Mouse (Mus musculus): ENCODE measurements around the gene Tmem41b. TPM values are rescaled to one million over a fixed set of nuclear protein-coding genes. Genes with fewer than 3 reads are reported as not detected.
"Not testable (repeated sequence)": the region's sequence is repeated elsewhere in the genome, so short reads cannot be mapped to it uniquely, and the experiment has no call there.

The Tmem41b gene
- polyA plus RNA-seq (2014; fragmentation: Nextera tagmentation; extraction: Ambion mirVana): 66.4 and 67.5 TPM in 2 replicates

GRCm38 (mm10) chr7:109986775-109987174, at the start of gene Tmem41b:
Gene Tmem41b (minus strand): TSS chr7:109986929.
- not testable (repeated sequence) for H3K4me1 ChIP-seq (replicated peaks; ENCODE audit: control insufficient read depth, insufficient read depth, low read length); H3K9me3 ChIP-seq (ENCODE audit: control insufficient read depth, low read length); H3K36me3 ChIP-seq (ENCODE audit: control insufficient read depth, insufficient read depth, low read length); H3K27me3 ChIP-seq (ENCODE audit: control insufficient read depth, insufficient read depth, low read length); DNase-seq (ENCODE audit: low spot score); ATAC-seq (replicated peaks; ENCODE audit: low FRiP score)
- H3K4me3 ChIP-seq (ENCODE audit: low read depth, low read length): peak within 1 kb of the TSS; percentile 60
- peak within 1 kb of the TSS; percentile 82 for H3K27ac ChIP-seq (ENCODE audit: low read depth, low read length)
- 47% methylated on average over 6 of the region's 6 CpGs for WGBS
- peak within 1 kb of the TSS; percentile 74 for H3K4me2 ChIP-seq (ENCODE audit: low read depth, low read length, severe bottlenecking)
- peak within 1 kb of the TSS; percentile 70 for H3K9ac ChIP-seq (ENCODE audit: low read length)

GRCm38 (mm10) chr7:110030342-110030741, 43.6 kb upstream of the Tmem41b start:
- no peak for ATAC-seq (replicated peaks; ENCODE audit: low FRiP score)
- H3K9me3 ChIP-seq (ENCODE audit: control insufficient read depth, low read length): no peaks in the 10 kb centered on the region
- no peaks in the 10 kb centered on the region for H3K27me3 ChIP-seq (ENCODE audit: control insufficient read depth, insufficient read depth, low read length)
- no peak overlapping the region for H3K4me3 ChIP-seq (ENCODE audit: low read depth, low read length)
- H3K4me1 ChIP-seq (replicated peaks; ENCODE audit: control insufficient read depth, insufficient read depth, low read length): no peaks in the 10 kb centered on the region
- WGBS: 90% methylated on average over 3 of the region's 3 CpGs
- no peak overlapping the region for H3K4me2 ChIP-seq (ENCODE audit: low read depth, low read length, severe bottlenecking)
- H3K27ac ChIP-seq (ENCODE audit: low read depth, low read length): no peak overlapping the region
- peaks cover 2% of the 10 kb centered on the region; the same call in 1 of the 2 replicates for H3K36me3 ChIP-seq (ENCODE audit: control insufficient read depth, insufficient read depth, low read length)
- no peak for DNase-seq (ENCODE audit: low spot score)
- no peak overlapping the region for H3K9ac ChIP-seq (ENCODE audit: low read length)

- no peaks in the 10 kb centered on the region for H3K27me3 ChIP-seq (ENCODE audit: control insufficient read depth, insufficient read depth, low read length)
- DNase-seq (ENCODE audit: low spot score): no peak
- H3K4me2 ChIP-seq (ENCODE audit: low read depth, low read length, severe bottlenecking): no peak overlapping the region
- WGBS: 81% methylated on average over 1 of the region's 1 CpGs
- no peaks in the 10 kb centered on the region; the same call in 1 of the 2 replicates for H3K36me3 ChIP-seq (ENCODE audit: control insufficient read depth, insufficient read depth, low read length)
- no peak overlapping the region for H3K27ac ChIP-seq (ENCODE audit: low read depth, low read length)
- no peaks in the 10 kb centered on the region for H3K4me1 ChIP-seq (replicated peaks; ENCODE audit: control insufficient read depth, insufficient read depth, low read length)
- no peak overlapping the region for H3K4me3 ChIP-seq (ENCODE audit: low read depth, low read length)
- H3K9ac ChIP-seq (ENCODE audit: low read length): no peak overlapping the region
- H3K9me3 ChIP-seq (ENCODE audit: control insufficient read depth, low read length): no peaks in the 10 kb centered on the region
- no peak for ATAC-seq (replicated peaks; ENCODE audit: low FRiP score)
Observed at GRCm38 (mm10) chr7:110028826-110029225, 42.1 kb upstream of the Tmem41b start.

GRCm38 (mm10) chr7:110026594-110026993, 39.9 kb upstream of the Tmem41b start:
- Histone ChIP-seq H3K27ac (ENCODE audit: low read depth, low read length) (no peak overlapping the region), H3K36me3 (ENCODE audit: control insufficient read depth, insufficient read depth, low read length) (no peaks in the 10 kb centered on the region; the same call in 1 of the 2 replicates), H3K9me3 (ENCODE audit: control insufficient read depth, low read length) (no peaks in the 10 kb centered on the region), H3K27me3 (ENCODE audit: control insufficient read depth, insufficient read depth, low read length) (no peaks in the 10 kb centered on the region), H3K4me2 (ENCODE audit: low read depth, low read length, severe bottlenecking) (no peak overlapping the region), H3K4me1 (replicated peaks; ENCODE audit: control insufficient read depth, insufficient read depth, low read length) (no peaks in the 10 kb centered on the region), H3K4me3 (ENCODE audit: low read depth, low read length) (no peak overlapping the region), H3K9ac (ENCODE audit: low read length) (no peak overlapping the region)
- DNase-seq (ENCODE audit: low spot score): no peak
- ATAC-seq (replicated peaks; ENCODE audit: low FRiP score): no peak
- 79% methylated on average over 2 of the region's 2 CpGs for WGBS

GRCm38 (mm10) chr7:110023553-110023952, 36.8 kb upstream of the Tmem41b start:
- H3K9ac ChIP-seq (ENCODE audit: low read length): no peak overlapping the region
- 90% methylated on average over 1 of the region's 1 CpGs for WGBS
- H3K4me1 ChIP-seq (replicated peaks; ENCODE audit: control insufficient read depth, insufficient read depth, low read length): no peaks in the 10 kb centered on the region
- DNase-seq (ENCODE audit: low spot score) (no peak), ATAC-seq (replicated peaks; ENCODE audit: low FRiP score) (no peak)
- no peaks in the 10 kb centered on the region; the same call in 1 of the 2 replicates for H3K36me3 ChIP-seq (ENCODE audit: control insufficient read depth, insufficient read depth, low read length)
- H3K4me3 ChIP-seq (ENCODE audit: low read depth, low read length): no peak overlapping the region
- H3K9me3 ChIP-seq (ENCODE audit: control insufficient read depth, low read length): no peaks in the 10 kb centered on the region
- no peak overlapping the region for H3K4me2 ChIP-seq (ENCODE audit: low read depth, low read length, severe bottlenecking)
- H3K27ac ChIP-seq (ENCODE audit: low read depth, low read length): no peak overlapping the region
- H3K27me3 ChIP-seq (ENCODE audit: control insufficient read depth, insufficient read depth, low read length): no peaks in the 10 kb centered on the region

GRCm38 (mm10) chr7:110018631-110019482, 32.1 kb upstream of the Tmem41b start:
- Histone ChIP-seq H3K27ac (ENCODE audit: low read depth, low read length) (peak overlapping the region; percentile 82), H3K36me3 (ENCODE audit: control insufficient read depth, insufficient read depth, low read length) (no peaks in the 10 kb centered on the region; the same call in 1 of the 2 replicates), H3K9me3 (ENCODE audit: control insufficient read depth, low read length) (no peaks in the 10 kb centered on the region), H3K4me3 (ENCODE audit: low read depth, low read length) (peak overlapping the region; percentile 98), H3K9ac (ENCODE audit: low read length) (peak overlapping the region; percentile 97), H3K27me3 (ENCODE audit: control insufficient read depth, insufficient read depth, low read length) (no peaks in the 10 kb centered on the region), H3K4me1 (replicated peaks; ENCODE audit: control insufficient read depth, insufficient read depth, low read length) (no peaks in the 10 kb centered on the region), H3K4me2 (ENCODE audit: low read depth, low read length, severe bottlenecking) (peak overlapping the region; percentile 67)
- WGBS: under 1% methylated on average over 42 of the region's 42 CpGs
- ATAC-seq (replicated peaks; ENCODE audit: low FRiP score) (peak; percentile 79), DNase-seq (ENCODE audit: low spot score) (peak; percentile 73)

GRCm38 (mm10) chr7:110018117-110018630, 31.4 kb upstream of the Tmem41b start, which contains the start of gene Ipo7:
Gene Ipo7 (plus strand): TSS chr7:110018274.
- Histone ChIP-seq H3K4me3 (ENCODE audit: low read depth, low read length) (peak within 1 kb of the TSS; percentile 98), H3K27ac (ENCODE audit: low read depth, low read length) (peak within 1 kb of the TSS; percentile 82), H3K4me2 (ENCODE audit: low read depth, low read length, severe bottlenecking) (peak within 1 kb of the TSS; percentile 67), H3K4me1 (replicated peaks; ENCODE audit: control insufficient read depth, insufficient read depth, low read length) (no peaks in the 10 kb centered on the region), H3K36me3 (ENCODE audit: control insufficient read depth, insufficient read depth, low read length) (no peaks in the 10 kb centered on the region; the same call in 1 of the 2 replicates), H3K9ac (ENCODE audit: low read length) (peak within 1 kb of the TSS; percentile 97), H3K9me3 (ENCODE audit: control insufficient read depth, low read length) (no peaks in the 10 kb centered on the region), H3K27me3 (ENCODE audit: control insufficient read depth, insufficient read depth, low read length) (no peaks in the 10 kb centered on the region)
- peak; percentile 97 for ATAC-seq (replicated peaks; ENCODE audit: low FRiP score)
- under 1% methylated on average over 48 of the region's 48 CpGs for WGBS
- peak; percentile 95 for DNase-seq (ENCODE audit: low spot score)

- Histone ChIP-seq H3K36me3 (ENCODE audit: control insufficient read depth, insufficient read depth, low read length) (no peaks in the 10 kb centered on the region), H3K27me3 (ENCODE audit: control insufficient read depth, insufficient read depth, low read length) (no peaks in the 10 kb centered on the region), H3K4me1 (replicated peaks; ENCODE audit: control insufficient read depth, insufficient read depth, low read length) (no peaks in the 10 kb centered on the region), H3K27ac (ENCODE audit: low read depth, low read length) (no peak overlapping the region), H3K9ac (ENCODE audit: low read length) (no peak overlapping the region), H3K9me3 (ENCODE audit: control insufficient read depth, low read length) (no peaks in the 10 kb centered on the region), H3K4me3 (ENCODE audit: low read depth, low read length) (no peak overlapping the region), H3K4me2 (ENCODE audit: low read depth, low read length, severe bottlenecking) (no peak overlapping the region)
- WGBS: 86% methylated on average over 5 of the region's 5 CpGs
- ATAC-seq (replicated peaks; ENCODE audit: low FRiP score) (no peak), DNase-seq (ENCODE audit: low spot score) (no peak)
Observed at GRCm38 (mm10) chr7:110014272-110014671, 27.5 kb upstream of the Tmem41b start.

Data from forebrain, embryonic 11.5 days (tissue).